Mouse (Mus musculus) G1E (cell line): ENCODE measurements around the gene Arpc4.

ENCODE experiments used
- CTCF ChIP-seq: IDR thresholded peaks from 2 replicates; pipeline ENCODE4 v1.5.1; 2012; ENCODE audit warnings: low read depth, low read length, inconsistent platforms, mixed read lengths
- GATA1 ChIP-seq: IDR thresholded peaks from 2 replicates; pipeline ENCODE4 v1.6.1; 2012; ENCODE audit warnings: borderline replicate concordance, low read length, inconsistent platforms, mixed read lengths
- POLR2AphosphoS5 ChIP-seq: IDR thresholded peaks from 2 replicates; pipeline ENCODE4 v1.6.1; 2012; ENCODE audit warnings: low read depth, low read length, inconsistent platforms; ENCODE audit not compliant: insufficient replicate concordance

- no peak for TF ChIP-seq CTCF
- TF ChIP-seq GATA1 = no peak
- TF ChIP-seq POLR2AphosphoS5 = no peak
These were observed 1.3 kb downstream of the Arpc4 start for GRCm38 (mm10) chr6:113379246-113379645.
